Mouse (Mus musculus) olfactory bulb, adult 2 months (tissue): Measurements from ENCODE around the gene Ldlrad3.

Experiments
- CTCF ChIP-seq: fragments of 200-500 bp; IDR thresholded peaks from 2 replicates; pipeline ENCODE4 v1.5.1; 2012; ENCODE audit warnings: low read depth, mild to moderate bottlenecking, low read length, moderate library complexity; ENCODE audit not compliant: insufficient read depth
- POLR2A ChIP-seq: fragments of 200-500 bp; IDR thresholded peaks from 2 replicates; pipeline ENCODE4 v1.6.1; 2012; ENCODE audit warnings: mild to moderate bottlenecking, low read depth, low read length, moderate library complexity; ENCODE audit not compliant: insufficient read depth

GRCm38 (mm10) chr2:102110306-102110705 is 75.9 kb downstream of the Ldlrad3 start:
- TF ChIP-seq CTCF (no peak), POLR2A (no peak)
